Mouse (Mus musculus): ENCODE results near the gene Phlpp2. TPM values are rescaled to one million over a fixed set of nuclear protein-coding genes. Genes with fewer than 3 reads are reported as not detected.

Phlpp2 gene
- polyA plus RNA-seq, 1 experiment from 2014 or later: 1.5 TPM

- TF ChIP-seq CTCF (IDR thresholded peaks at IDR 0.05) (no peak), EP300 (IDR thresholded peaks at IDR 0.05) (no peak)
- peaks cover 18% of the 10 kb centered on the region; the same call in 1 of the 2 replicates for H3K36me3 ChIP-seq (ENCODE audit: insufficient read depth, low read length)
- ATAC-seq: no peak
Observed at GRCm38 (mm10) chr8:109906907-109907306, 38.6 kb downstream of the Phlpp2 start.

GRCm38 (mm10) chr8:109907376-109907775 lies 39.0 kb downstream of the Phlpp2 start:
- Histone ChIP-seq H3K9me3 (ENCODE audit: low read length) (no peaks in the 10 kb centered on the region), H3K4me3 (ENCODE audit: low read depth, low read length) (no peak overlapping the region), H3K27ac (ENCODE audit: low read length) (no peak overlapping the region), H3K36me3 (ENCODE audit: insufficient read depth, low read length) (peaks cover 20% of the 10 kb centered on the region; the same call in 1 of the 2 replicates), H3K4me1 (ENCODE audit: insufficient read depth, low read depth, low read length) (no peaks in the 10 kb centered on the region), H3K9ac (replicated peaks; ENCODE audit: low read depth) (no peak overlapping the region), H3K27me3 (replicated peaks; ENCODE audit: insufficient read depth, low read length) (no peaks in the 10 kb centered on the region), H3K4me2 (replicated peaks; ENCODE audit: low read depth, low read length) (no peak overlapping the region)
- no peak for DNase-seq (ENCODE audit: low spot score)
- TF ChIP-seq EP300 (IDR thresholded peaks at IDR 0.05) (no peak), CTCF (IDR thresholded peaks at IDR 0.05) (no peak)
- no peak for ATAC-seq
- 95% methylated on average over 4 of the region's 4 CpGs for WGBS

More at GRCm38 (mm10) chr8:109906907-109907306, 38.6 kb downstream of the Phlpp2 start:
- no peak overlapping the region for H3K4me2 ChIP-seq (replicated peaks; ENCODE audit: low read depth, low read length)
- no peaks in the 10 kb centered on the region for H3K27me3 ChIP-seq (replicated peaks; ENCODE audit: insufficient read depth, low read length)
- H3K9ac ChIP-seq (replicated peaks; ENCODE audit: low read depth): no peak overlapping the region
- no peaks in the 10 kb centered on the region for H3K9me3 ChIP-seq (ENCODE audit: low read length)
- WGBS: 89% methylated on average over 3 of the region's 3 CpGs
- no peak overlapping the region for H3K4me3 ChIP-seq (ENCODE audit: low read depth, low read length)
- no peak for DNase-seq (ENCODE audit: low spot score)
- H3K4me1 ChIP-seq (ENCODE audit: insufficient read depth, low read depth, low read length): no peaks in the 10 kb centered on the region
- H3K27ac ChIP-seq (ENCODE audit: low read length): no peak overlapping the region

- no peak overlapping the region for H3K27ac ChIP-seq (ENCODE audit: low read length)
- H3K27me3 ChIP-seq (replicated peaks; ENCODE audit: insufficient read depth, low read length): no peaks in the 10 kb centered on the region
- H3K9me3 ChIP-seq (ENCODE audit: low read length): no peaks in the 10 kb centered on the region
- ATAC-seq: peak; percentile 71
- H3K36me3 ChIP-seq (ENCODE audit: insufficient read depth, low read length): peaks cover 25% of the 10 kb centered on the region
- 32% methylated on average over 4 of the region's 4 CpGs for WGBS
- DNase-seq (ENCODE audit: low spot score): peak; percentile 75
- no peaks in the 10 kb centered on the region for H3K4me1 ChIP-seq (ENCODE audit: insufficient read depth, low read depth, low read length)
- H3K4me2 ChIP-seq (replicated peaks; ENCODE audit: low read depth, low read length): no peak overlapping the region
- H3K9ac ChIP-seq (replicated peaks; ENCODE audit: low read depth): no peak overlapping the region
- TF ChIP-seq CTCF (IDR thresholded peaks at IDR 0.05): peak; percentile 85
- TF ChIP-seq EP300 (IDR thresholded peaks at IDR 0.05): no peak
- no peak overlapping the region for H3K4me3 ChIP-seq (ENCODE audit: low read depth, low read length)
Observed at GRCm38 (mm10) chr8:109917277-109917676, 48.9 kb downstream of the Phlpp2 start.

GRCm38 (mm10) chr8:109920406-109921390 lies 52.4 kb downstream of the Phlpp2 start:
- no peak for ATAC-seq
- peak; percentile 22 for DNase-seq (ENCODE audit: low spot score)
- Histone ChIP-seq H3K27me3 (replicated peaks; ENCODE audit: insufficient read depth, low read length) (no peaks in the 10 kb centered on the region), H3K27ac (ENCODE audit: low read length) (no peak overlapping the region), H3K9me3 (ENCODE audit: low read length) (no peaks in the 10 kb centered on the region), H3K4me3 (ENCODE audit: low read depth, low read length) (no peak overlapping the region), H3K4me2 (replicated peaks; ENCODE audit: low read depth, low read length) (no peak overlapping the region), H3K9ac (replicated peaks; ENCODE audit: low read depth) (no peak overlapping the region), H3K4me1 (ENCODE audit: insufficient read depth, low read depth, low read length) (no peaks in the 10 kb centered on the region), H3K36me3 (ENCODE audit: insufficient read depth, low read length) (peaks cover 13% of the 10 kb centered on the region)
- TF ChIP-seq CTCF (IDR thresholded peaks at IDR 0.05) (no peak), EP300 (IDR thresholded peaks at IDR 0.05) (no peak)
- WGBS: 77% methylated on average over 8 of the region's 8 CpGs

- H3K36me3 ChIP-seq (ENCODE audit: insufficient read depth, low read length): peaks cover 10% of the 10 kb centered on the region; the same call in 1 of the 2 replicates
- H3K4me1 ChIP-seq (ENCODE audit: insufficient read depth, low read depth, low read length): no peaks in the 10 kb centered on the region
- no peaks in the 10 kb centered on the region for H3K27me3 ChIP-seq (replicated peaks; ENCODE audit: insufficient read depth, low read length)
- H3K9ac ChIP-seq (replicated peaks; ENCODE audit: low read depth): no peak overlapping the region
- 39% methylated on average over 2 of the region's 2 CpGs for WGBS
- TF ChIP-seq EP300 (IDR thresholded peaks at IDR 0.05): no peak
- TF ChIP-seq CTCF (IDR thresholded peaks at IDR 0.05): no peak
- no peak overlapping the region for H3K4me2 ChIP-seq (replicated peaks; ENCODE audit: low read depth, low read length)
- H3K9me3 ChIP-seq (ENCODE audit: low read length): no peaks in the 10 kb centered on the region
- ATAC-seq (peak; percentile 36), DNase-seq (ENCODE audit: low spot score) (peak; percentile 58)
- H3K27ac ChIP-seq (ENCODE audit: low read length): no peak overlapping the region
- H3K4me3 ChIP-seq (ENCODE audit: low read depth, low read length): no peak overlapping the region
Observed at GRCm38 (mm10) chr8:109941606-109942360, 73.4 kb downstream of the Phlpp2 start.

GRCm38 (mm10) chr8:109945153-109945632 lies 76.9 kb downstream of the Phlpp2 start:
- no peaks in the 10 kb centered on the region; the same call in 1 of the 2 replicates for H3K4me1 ChIP-seq (ENCODE audit: insufficient read depth, low read depth, low read length)
- H3K4me2 ChIP-seq (replicated peaks; ENCODE audit: low read depth, low read length): no peak overlapping the region
- no peaks in the 10 kb centered on the region for H3K36me3 ChIP-seq (ENCODE audit: insufficient read depth, low read length)
- H3K27ac ChIP-seq (ENCODE audit: low read length): no peak overlapping the region
- ATAC-seq (peak; percentile 68), DNase-seq (ENCODE audit: low spot score) (peak; percentile 62)
- H3K27me3 ChIP-seq (replicated peaks; ENCODE audit: insufficient read depth, low read length): no peaks in the 10 kb centered on the region
- H3K9ac ChIP-seq (replicated peaks; ENCODE audit: low read depth): no peak overlapping the region
- no peaks in the 10 kb centered on the region for H3K9me3 ChIP-seq (ENCODE audit: low read length)
- 42% methylated on average over 9 of the region's 9 CpGs for WGBS
- no peak overlapping the region for H3K4me3 ChIP-seq (ENCODE audit: low read depth, low read length)
- TF ChIP-seq CTCF (IDR thresholded peaks at IDR 0.05) (no peak), EP300 (IDR thresholded peaks at IDR 0.05) (no peak)
